Mouse (Mus musculus) heart, embryonic 12.5 days (tissue): ENCODE measurements around the gene Ubl4b. TPM values are rescaled to one million over a fixed set of nuclear protein-coding genes. Genes with fewer than 3 reads are reported as not detected.

Experiments
- ATAC-seq: fragments of 200-750 bp; cut with Nextera tagmentation; 2 replicates; pipeline ENCODE4 v1.8.0; 2017; ENCODE audit warnings: moderate TSS enrichment, moderate library complexity; ENCODE audit not compliant: insufficient number of reproducible peaks, low FRiP score
- H3K27ac ChIP-seq: fragments of 300-500 bp; sonication (generic); 2 replicates; pipeline ENCODE4 v1.5.1; 2016; ENCODE audit warnings: mild to moderate bottlenecking, moderate library complexity; ENCODE audit not compliant: poor library complexity, severe bottlenecking
- H3K27me3 ChIP-seq: fragments of 300-500 bp; sonication (generic); replicated peaks from 2 replicates; pipeline ENCODE4 v1.6.1; 2016; ENCODE audit warnings: mild to moderate bottlenecking, moderate library complexity
- H3K36me3 ChIP-seq: fragments of 300-500 bp; sonication (generic); 2 replicates; pipeline ENCODE4 v1.6.1; 2016; ENCODE audit warnings: mild to moderate bottlenecking, moderate library complexity
- H3K4me1 ChIP-seq: fragments of 300-500 bp; sonication (generic); replicated peaks from 2 replicates; pipeline ENCODE4 v1.6.1; 2016; ENCODE audit warnings: mild to moderate bottlenecking
- H3K4me2 ChIP-seq: fragments of 300-500 bp; sonication (generic); 2 replicates; pipeline ENCODE4 v1.6.1; 2016; ENCODE audit warnings: mild to moderate bottlenecking, moderate library complexity
- H3K4me3 ChIP-seq: fragments of 300-500 bp; sonication (generic); 2 replicates; pipeline ENCODE4 v1.5.1; 2016; ENCODE audit warnings: mild to moderate bottlenecking
- H3K9ac ChIP-seq: fragments of 300-500 bp; sonication (generic); 2 replicates; pipeline ENCODE4 v1.6.1; 2016; ENCODE audit warnings: mild to moderate bottlenecking, moderate library complexity
- H3K9me3 ChIP-seq: fragments of 300-500 bp; sonication (generic); replicated peaks from 2 replicates; pipeline ENCODE4 v1.6.1; 2016; ENCODE audit warnings: mild to moderate bottlenecking, moderate library complexity
- WGBS: fragments of 180-500 bp; shearing (Covaris S2); methylation state at CpG from one replicate; pipeline ENCODE4 v1.1.7; 2016; 5-methylcytosine and 5-hydroxymethylcytosine counted together
- polyA plus RNA-seq: library from polyadenylated mRNA; unstranded; fragments of >200 nt; fragmentation: Nextera tagmentation; extraction: Ambion mirVana; gene quantifications from 2 replicates; pipeline ENCODE4 v1.2.1, GENCODE M21; 2016

Gene Ubl4b
- not detected in 2 replicates for polyA plus RNA-seq

GRCm38 (mm10) chr3:107554842-107555241 lies at the start of gene Ubl4b:
TSS of gene Ubl4b (minus strand) at chr3:107555073.
- 87% methylated on average over 2 of the region's 2 CpGs for WGBS

GRCm38 (mm10) chr3:107600127-107600526 lies 45.3 kb upstream of the Ubl4b start:
- H3K27ac ChIP-seq = no peak overlapping the region
- H3K4me3 ChIP-seq = no peak overlapping the region
- ATAC-seq = no peak
- no peaks in the 10 kb centered on the region for H3K9me3 ChIP-seq
- no peak overlapping the region for H3K4me2 ChIP-seq
- no peak overlapping the region for H3K9ac ChIP-seq
- peaks cover 81% of the 10 kb centered on the region for H3K27me3 ChIP-seq
- peaks cover 6% of the 10 kb centered on the region for H3K4me1 ChIP-seq
- WGBS = 38% methylated on average over 6 of the region's 6 CpGs
- H3K36me3 ChIP-seq = no peaks in the 10 kb centered on the region

More at GRCm38 (mm10) chr3:107554842-107555241, at the start of gene Ubl4b:
- Histone ChIP-seq H3K27ac (no peak within 1 kb of the TSS), H3K9ac (no peak within 1 kb of the TSS), H3K9me3 (no peaks in the 10 kb centered on the region), H3K4me1 (no peaks in the 10 kb centered on the region), H3K4me2 (no peak within 1 kb of the TSS), H3K4me3 (no peak within 1 kb of the TSS), H3K27me3 (peaks cover 63% of the 10 kb centered on the region), H3K36me3 (no peaks in the 10 kb centered on the region)
- no peak for ATAC-seq

- Histone ChIP-seq H3K9ac (no peak overlapping the region), H3K27me3 (peaks cover 87% of the 10 kb centered on the region), H3K36me3 (no peaks in the 10 kb centered on the region), H3K9me3 (no peaks in the 10 kb centered on the region), H3K4me2 (no peak overlapping the region), H3K27ac (no peak overlapping the region), H3K4me3 (no peak overlapping the region), H3K4me1 (peaks cover 11% of the 10 kb centered on the region)
- WGBS = 6% methylated on average over 22 of the region's 22 CpGs
- ATAC-seq = no peak
Observed at GRCm38 (mm10) chr3:107597586-107598389, 42.9 kb upstream of the Ubl4b start.

GRCm38 (mm10) chr3:107597134-107597533 lies 42.3 kb upstream of the Ubl4b start:
- Histone ChIP-seq H3K36me3 (no peaks in the 10 kb centered on the region), H3K27ac (no peak overlapping the region), H3K4me3 (no peak overlapping the region), H3K9ac (no peak overlapping the region), H3K27me3 (peaks cover 90% of the 10 kb centered on the region), H3K4me2 (no peak overlapping the region), H3K9me3 (no peaks in the 10 kb centered on the region), H3K4me1 (peaks cover 11% of the 10 kb centered on the region)
- WGBS = 3% methylated on average over 21 of the region's 24 CpGs
- no peak for ATAC-seq

GRCm38 (mm10) chr3:107596559-107596958 lies 41.7 kb upstream of the Ubl4b start:
- no peak overlapping the region for H3K9ac ChIP-seq
- ATAC-seq = no peak

GRCm38 (mm10) chr3:107595938-107596461 lies 41.1 kb upstream of the Ubl4b start:
- H3K4me1 ChIP-seq = peaks cover 11% of the 10 kb centered on the region
- ATAC-seq = no peak
- peak overlapping the region; percentile 88 for H3K4me2 ChIP-seq
- H3K36me3 ChIP-seq = no peaks in the 10 kb centered on the region
- no peak overlapping the region for H3K27ac ChIP-seq
- H3K9me3 ChIP-seq = no peaks in the 10 kb centered on the region
- H3K27me3 ChIP-seq = peaks cover 88% of the 10 kb centered on the region
- 1% methylated on average over 34 of the region's 34 CpGs for WGBS
- no peak overlapping the region; the same call in 1 of the 2 replicates for H3K9ac ChIP-seq
- peak overlapping the region; percentile 52 for H3K4me3 ChIP-seq

More at GRCm38 (mm10) chr3:107596559-107596958, 41.7 kb upstream of the Ubl4b start:
- Histone ChIP-seq H3K4me2 (peak overlapping the region; percentile 88), H3K36me3 (no peaks in the 10 kb centered on the region), H3K4me1 (peaks cover 11% of the 10 kb centered on the region), H3K27ac (no peak overlapping the region), H3K27me3 (peaks cover 89% of the 10 kb centered on the region), H3K9me3 (no peaks in the 10 kb centered on the region), H3K4me3 (peak overlapping the region; percentile 52)
- 1% methylated on average over 26 of the region's 26 CpGs for WGBS

GRCm38 (mm10) chr3:107595264-107595937 lies 40.5 kb upstream of the Ubl4b start:
- Histone ChIP-seq H3K4me1 (peaks cover 11% of the 10 kb centered on the region), H3K27me3 (peaks cover 86% of the 10 kb centered on the region), H3K4me3 (peak overlapping the region; percentile 52), H3K27ac (no peak overlapping the region), H3K9ac (peak overlapping the region; percentile 57), H3K9me3 (no peaks in the 10 kb centered on the region), H3K36me3 (no peaks in the 10 kb centered on the region), H3K4me2 (peak overlapping the region; percentile 88)
- WGBS = 1% methylated on average over 48 of the region's 50 CpGs
- peak; percentile 54; the same call in 1 of the 2 replicates for ATAC-seq

GRCm38 (mm10) chr3:107594662-107595263 lies 39.9 kb upstream of the Ubl4b start, which contains the start of gene Alx3:
TSS of gene Alx3 (plus strand) at chr3:107595031.
- no peak within 1 kb of the TSS for H3K27ac ChIP-seq

GRCm38 (mm10) chr3:107593632-107594031 lies 38.8 kb upstream of the Ubl4b start:
- no peak for ATAC-seq
- 62% methylated on average over 2 of the region's 2 CpGs for WGBS
- peaks cover 86% of the 10 kb centered on the region for H3K27me3 ChIP-seq
- H3K4me3 ChIP-seq = no peak overlapping the region
- H3K36me3 ChIP-seq = no peaks in the 10 kb centered on the region
- peaks cover 11% of the 10 kb centered on the region for H3K4me1 ChIP-seq
- no peaks in the 10 kb centered on the region for H3K9me3 ChIP-seq
- no peak overlapping the region for H3K4me2 ChIP-seq
- H3K27ac ChIP-seq = no peak overlapping the region
- no peak overlapping the region for H3K9ac ChIP-seq

More at GRCm38 (mm10) chr3:107594662-107595263, 39.9 kb upstream of the Ubl4b start, which contains the start of gene Alx3:
- Histone ChIP-seq H3K4me1 (peaks cover 11% of the 10 kb centered on the region), H3K4me2 (peak within 1 kb of the TSS; percentile 88), H3K9me3 (no peaks in the 10 kb centered on the region), H3K36me3 (no peaks in the 10 kb centered on the region), H3K27me3 (peaks cover 86% of the 10 kb centered on the region), H3K9ac (peak within 1 kb of the TSS; percentile 57), H3K4me3 (peak within 1 kb of the TSS; percentile 52)
- ATAC-seq = peak; percentile 16; the same call in 1 of the 2 replicates
- WGBS = 2% methylated on average over 46 of the region's 46 CpGs

- H3K4me2 ChIP-seq = no peak overlapping the region
- H3K27ac ChIP-seq = no peak overlapping the region
- H3K9me3 ChIP-seq = no peaks in the 10 kb centered on the region
- peaks cover 92% of the 10 kb centered on the region for H3K27me3 ChIP-seq
- ATAC-seq = no peak
- WGBS = 52% methylated on average over 1 of the region's 1 CpGs
- H3K4me1 ChIP-seq = peaks cover 16% of the 10 kb centered on the region
- no peaks in the 10 kb centered on the region for H3K36me3 ChIP-seq
- no peak overlapping the region for H3K9ac ChIP-seq
- H3K4me3 ChIP-seq = no peak overlapping the region
Observed at GRCm38 (mm10) chr3:107591612-107592011, 36.7 kb upstream of the Ubl4b start.
